Mouse (Mus musculus) frontal cortex, adult (tissue): Measurements from ENCODE around the gene Dpp4.

Source experiments
- ATAC-seq: cut with Nextera tagmentation; 2 replicates; pipeline ENCODE4 v1.9.2; 2017; ENCODE audit warnings: mild to moderate bottlenecking, moderate library complexity, mixed read lengths; ENCODE audit not compliant: low TSS enrichment

Gene Dpp4

GRCm38 (mm10) chr2:62293846-62294245 is 118.2 kb downstream of the Dpp4 start:
- no peak for ATAC-seq

- no peak for ATAC-seq
Observed at GRCm38 (mm10) chr2:62287532-62287931, 124.5 kb downstream of the Dpp4 start.

DNA sequence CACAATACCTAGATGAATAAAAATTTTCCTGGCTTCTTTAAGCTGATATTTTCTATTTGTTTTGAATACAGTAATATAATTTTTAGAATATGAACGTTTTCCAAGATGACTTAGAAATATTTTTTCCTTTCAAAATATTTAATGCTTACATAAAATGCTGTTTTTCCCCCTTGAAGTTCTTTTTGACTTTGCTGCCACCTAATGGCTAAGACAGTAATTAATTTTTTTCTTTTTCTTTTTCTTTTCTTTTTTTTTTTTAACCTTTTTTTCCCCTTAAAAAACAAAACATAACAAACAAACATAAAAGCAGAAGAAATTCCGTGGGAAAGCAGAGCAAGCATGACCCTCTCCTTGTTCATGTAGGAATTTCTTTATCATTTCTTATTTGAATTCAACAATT is 126.2 kb downstream of the Dpp4 start:
- no peak for ATAC-seq

GRCm38 (mm10) chr2:62285026-62285425 is 127.0 kb downstream of the Dpp4 start:
- ATAC-seq = no peak
